Mouse (Mus musculus) CH12F3 (cell line): ENCODE data around the gene Fzd5.

Experiments
- in situ Hi-C: fragments of 300-500 bp; cut with MboI; formaldehyde crosslinking; loops from 2 replicates; pipeline ENCODE4 v1.14.3; 2020; ENCODE audit warnings: low sequenced_read_pairs

Fzd5 gene

GRCm38 (mm10) chr1:64690213-64691013, 47.1 kb downstream of the Fzd5 start, which contains the start of gene Ccnyl1:
TSS of gene Ccnyl1 (plus strand) at chr1:64690455.
- in situ Hi-C loops, result no loop called here

GRCm38 (mm10) chr1:64689561-64690212, 47.9 kb downstream of the Fzd5 start:
- in situ Hi-C loops, result no loop called here

GRCm38 (mm10) chr1:64688046-64688445, 49.5 kb downstream of the Fzd5 start:
- in situ Hi-C loops, result no loop called here

DNA sequence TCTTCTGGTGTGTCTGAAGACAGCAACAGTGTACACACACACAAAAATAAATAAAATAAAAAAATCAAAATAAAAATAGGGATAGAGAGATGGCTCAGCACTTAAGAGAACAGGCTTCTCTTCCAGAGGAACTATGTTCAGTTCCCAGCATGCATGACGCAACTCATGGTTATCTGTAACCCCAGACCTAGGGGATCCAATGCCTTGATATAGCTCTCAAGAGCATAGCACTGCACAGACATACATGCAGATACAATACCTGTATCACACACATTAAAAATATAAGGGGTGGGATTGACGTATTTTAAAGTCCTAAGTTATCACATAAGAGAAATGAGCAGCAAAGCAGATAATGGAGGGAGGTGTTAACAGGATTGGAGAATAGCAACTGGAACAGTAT, 53.1 kb downstream of the Fzd5 start:
- in situ Hi-C loops, result no loop called here

GRCm38 (mm10) chr1:64683039-64683438, 54.5 kb downstream of the Fzd5 start:
- in situ Hi-C loops, result no loop called here

- in situ Hi-C loops, result no loop called here
Measured at GRCm38 (mm10) chr1:64681499-64681898, 56.1 kb downstream of the Fzd5 start.
